Mouse (Mus musculus): ENCODE data around the gene Ak5. TPM values are rescaled to one million over a fixed set of nuclear protein-coding genes. Genes with fewer than 3 reads are reported as not detected.
"Not testable (repeated sequence)": the region's sequence is repeated elsewhere in the genome, so short reads cannot be mapped to it uniquely, and the experiment has no call there.

The Ak5 gene
- total RNA-seq, 2 experiments from 2014 or later: 139 to 148 TPM

DNA sequence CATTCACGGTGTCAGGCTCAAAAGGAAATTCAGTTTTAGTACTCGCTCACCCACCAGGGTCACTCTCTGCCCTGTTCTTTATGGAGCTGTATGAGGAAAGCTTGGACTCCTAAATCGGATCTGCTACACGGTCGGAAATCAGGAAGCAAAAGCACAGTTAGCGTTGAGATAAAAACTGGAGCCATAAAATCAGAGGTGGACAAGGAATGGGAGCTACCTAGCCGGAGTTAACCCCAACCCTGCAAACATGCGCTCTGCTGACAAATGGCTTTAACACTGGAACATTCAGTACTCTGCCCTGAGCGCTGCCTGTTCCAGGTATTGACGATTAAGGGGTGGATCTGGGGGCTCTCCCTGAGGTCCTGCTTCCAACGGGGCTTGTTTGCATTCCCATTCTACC is 47.6 kb downstream of the Ak5 start:
- Histone ChIP-seq H3K27ac (no peak overlapping the region), H3K4me3 (no peak overlapping the region)
- TF ChIP-seq CTCF (IDR thresholded peaks at IDR 0.05): no peak
- no peak for DNase-seq (ENCODE audit: extremely low spot score in 1 of 2, low spot score in 2 of 2)
- intact Hi-C loops (cut with DNase I): no loop called here

DNA sequence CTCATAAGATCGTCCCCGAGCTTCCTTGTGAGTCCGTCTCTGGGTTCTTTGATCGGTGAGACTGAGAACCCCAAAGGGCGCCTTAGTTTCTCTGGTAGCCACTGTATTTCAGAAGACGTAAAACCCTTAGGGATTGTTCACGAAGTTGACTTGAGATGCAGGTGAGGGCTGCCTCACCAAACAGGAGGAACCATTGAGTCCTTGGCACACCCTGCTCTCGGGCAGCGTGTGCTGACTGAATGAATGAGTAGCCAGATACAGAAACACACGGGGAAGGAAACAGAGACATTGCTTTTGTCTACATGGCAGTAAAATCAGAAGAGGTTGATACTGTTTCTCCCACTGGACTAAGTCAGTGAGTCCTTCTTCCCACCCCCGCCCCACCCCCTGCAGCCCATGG is 48.1 kb downstream of the Ak5 start:
- no peak for TF ChIP-seq CTCF (IDR thresholded peaks at IDR 0.05)
- intact Hi-C loops (cut with DNase I): no loop called here
- no peak for DNase-seq (ENCODE audit: extremely low spot score in 1 of 2, low spot score in 2 of 2)
- H3K27ac ChIP-seq: no peak overlapping the region
- H3K4me3 ChIP-seq: no peak overlapping the region

DNA sequence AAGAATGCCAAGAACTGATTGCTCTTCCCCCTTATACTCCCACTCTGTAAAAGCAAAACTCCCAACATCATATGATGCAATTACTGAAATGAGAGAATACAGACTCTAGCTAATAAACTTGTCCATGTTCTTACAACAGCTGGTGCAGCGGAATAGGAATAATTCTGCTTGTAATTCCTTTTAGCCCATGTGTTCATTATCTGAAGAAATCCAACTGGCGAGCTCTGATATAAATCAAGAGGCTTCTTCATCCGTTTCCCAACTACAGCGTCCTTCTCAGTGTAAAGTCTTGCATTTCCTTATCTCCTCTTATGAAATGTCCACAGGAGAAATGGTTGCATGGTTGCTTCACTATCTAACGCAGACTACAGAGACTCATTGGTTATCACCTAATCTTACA is 59.1 kb downstream of the Ak5 start:
- no peak for TF ChIP-seq CTCF (IDR thresholded peaks at IDR 0.05)
- no peak overlapping the region for H3K27ac ChIP-seq
- DNase-seq (ENCODE audit: extremely low spot score in 1 of 2, low spot score in 2 of 2): no peak
- H3K4me3 ChIP-seq: no peak overlapping the region
- intact Hi-C loops (cut with DNase I): loop anchor here (5.0 kb wide), 1 partner anchor 58 kb away; the partner anchor contains the start of gene Ak5

- Histone ChIP-seq H3K27ac (peak overlapping the region; percentile 82), H3K4me3 (no peak overlapping the region)
- TF ChIP-seq CTCF (IDR thresholded peaks at IDR 0.05): peak; percentile 13; the same call in 1 of the 2 replicates
- intact Hi-C loops (cut with DNase I): loop anchor here (5.0 kb wide), 1 partner anchor 61 kb away; the partner anchor contains the start of gene Ak5
- peak; percentile 66 to 70 for DNase-seq (ENCODE audit: extremely low spot score in 1 of 2, low spot score in 2 of 2)
These were observed 62.3 kb downstream of the Ak5 start for GRCm38 (mm10) chr3:152605849-152606248.

DNA sequence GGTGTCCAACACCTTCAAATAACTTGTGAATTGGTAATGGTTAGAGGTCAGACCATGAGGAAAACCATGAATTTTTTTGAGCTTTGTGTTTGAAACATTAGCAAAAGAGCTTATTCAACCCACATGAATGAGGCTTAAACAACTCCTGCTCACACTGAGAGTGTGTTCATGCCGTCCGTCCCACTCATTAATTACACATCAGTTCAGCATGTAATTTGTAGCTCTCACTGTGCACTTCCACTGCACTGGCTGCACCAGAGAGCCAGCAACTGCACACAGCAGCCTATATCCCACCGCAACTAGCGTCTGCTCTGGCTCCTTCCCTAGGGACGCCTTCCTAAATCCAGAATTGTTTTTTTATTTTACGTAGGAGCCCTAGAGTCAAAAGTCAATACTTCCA is 68.5 kb downstream of the Ak5 start:
- no peak for DNase-seq (ENCODE audit: extremely low spot score in 1 of 2, low spot score in 2 of 2)
- intact Hi-C loops (cut with DNase I): no loop called here
- Histone ChIP-seq H3K4me3 (no peak overlapping the region), H3K27ac (no peak overlapping the region)
- TF ChIP-seq CTCF (IDR thresholded peaks at IDR 0.05): no peak

- DNase-seq (ENCODE audit: extremely low spot score in 1 of 2, low spot score in 2 of 2): no peak
These were observed 71.6 kb downstream of the Ak5 start for GRCm38 (mm10) chr3:152596406-152597050.

GRCm38 (mm10) chr3:152592767-152593425 is 75.3 kb downstream of the Ak5 start:
- intact Hi-C loops (cut with DNase I): loop anchor here (1.0 to 5.0 kb wide), 2 partner anchors 72 to 129 kb away; no protein-coding TSS in a partner anchor

More at GRCm38 (mm10) chr3:152596406-152597050, 71.6 kb downstream of the Ak5 start:
- H3K27ac ChIP-seq: peak overlapping the region; percentile 32; the same call in 1 of the 2 replicates
- no peak for TF ChIP-seq CTCF (IDR thresholded peaks at IDR 0.05)
- intact Hi-C loops (cut with DNase I): no loop called here
- no peak overlapping the region for H3K4me3 ChIP-seq

GRCm38 (mm10) chr3:152590491-152590890 is 77.7 kb downstream of the Ak5 start:
- DNase-seq (ENCODE audit: extremely low spot score in 1 of 2, low spot score in 2 of 2): no peak
- intact Hi-C loops (cut with DNase I): loop anchor here (5.0 kb wide), 1 partner anchor 132 kb away; no protein-coding TSS in a partner anchor
- Histone ChIP-seq H3K27ac (no peak overlapping the region), H3K4me3 (no peak overlapping the region)
- TF ChIP-seq CTCF (IDR thresholded peaks at IDR 0.05): no peak

More at GRCm38 (mm10) chr3:152592767-152593425, 75.3 kb downstream of the Ak5 start:
- no peak for TF ChIP-seq CTCF (IDR thresholded peaks at IDR 0.05)
- H3K27ac ChIP-seq: peak overlapping the region; percentile 15; the same call in 1 of the 2 replicates
- H3K4me3 ChIP-seq: no peak overlapping the region
- DNase-seq (ENCODE audit: extremely low spot score in 1 of 2, low spot score in 2 of 2): peak in 1 of 2 experiments; percentile 74

GRCm38 (mm10) chr3:152589101-152589500 is 79.1 kb downstream of the Ak5 start:
- H3K4me3 ChIP-seq; intact Hi-C loops (cut with DNase I); H3K27ac ChIP-seq; DNase-seq (ENCODE audit: extremely low spot score in 1 of 2, low spot score in 2 of 2): not testable (repeated sequence)

- Histone ChIP-seq H3K4me3 (no peak overlapping the region), H3K27ac (no peak overlapping the region; the same call in 1 of the 2 replicates)
- DNase-seq (ENCODE audit: extremely low spot score in 1 of 2, low spot score in 2 of 2): no peak
- intact Hi-C loops (cut with DNase I): no loop called here
- no peak for TF ChIP-seq CTCF (IDR thresholded peaks at IDR 0.05)
These were observed 81.2 kb downstream of the Ak5 start for GRCm38 (mm10) chr3:152587007-152587406.

DNA sequence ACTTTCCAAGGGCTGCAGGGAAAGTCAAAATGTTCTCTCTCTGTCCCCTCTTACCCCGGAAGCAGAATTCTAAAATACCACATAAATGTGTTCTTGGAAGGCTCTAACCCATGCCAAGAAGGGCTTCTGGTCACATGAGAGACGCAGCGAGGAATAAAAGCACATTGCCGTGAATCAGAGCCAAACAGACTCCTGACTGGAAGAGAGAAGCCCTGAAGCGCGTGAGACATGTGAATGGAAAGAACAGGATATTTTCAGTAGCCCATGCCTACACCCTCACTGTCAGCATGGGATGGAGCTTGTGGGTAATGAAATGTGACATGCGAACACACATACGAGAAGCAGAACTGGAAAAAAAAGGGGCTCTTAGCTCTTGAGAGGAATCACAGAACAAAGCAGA is 82.0 kb downstream of the Ak5 start:
- no peak for TF ChIP-seq CTCF (IDR thresholded peaks at IDR 0.05)
- DNase-seq (ENCODE audit: extremely low spot score in 1 of 2, low spot score in 2 of 2): no peak
- Histone ChIP-seq H3K4me3 (no peak overlapping the region), H3K27ac (peak overlapping the region; percentile 46; the same call in 1 of the 2 replicates)
- intact Hi-C loops (cut with DNase I): no loop called here

DNA sequence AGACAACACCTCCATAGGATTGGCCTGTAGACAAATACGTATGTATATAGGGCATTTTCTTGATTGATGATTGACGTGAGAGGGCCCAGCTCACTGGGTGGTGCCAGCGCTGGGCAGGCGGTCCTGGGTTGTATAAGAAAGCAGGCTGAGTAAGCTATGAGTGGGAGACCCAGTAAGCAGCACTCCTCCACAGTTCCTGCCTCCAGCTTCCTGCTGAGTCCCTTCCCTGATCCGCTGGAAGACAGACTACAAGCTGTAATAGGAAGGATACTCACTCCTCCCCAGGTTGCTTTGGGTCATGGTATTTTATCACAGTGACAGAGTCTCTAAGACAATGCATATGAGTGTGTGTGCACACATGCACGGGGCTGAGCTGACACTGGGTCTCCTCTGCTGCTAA is 82.6 kb downstream of the Ak5 start:
- H3K4me3 ChIP-seq: no peak overlapping the region
- peak overlapping the region; percentile 46; the same call in 1 of the 2 replicates for H3K27ac ChIP-seq
- intact Hi-C loops (cut with DNase I): no loop called here
- TF ChIP-seq CTCF (IDR thresholded peaks at IDR 0.05): no peak
- DNase-seq (ENCODE audit: extremely low spot score in 1 of 2, low spot score in 2 of 2): no peak

All from left cerebral cortex, adult 2 months (tissue).